Mouse (Mus musculus): ENCODE measurements at regions not wholly inside any gene's neighbourhood (a gene's known extent, or its start where the extent isn't known, plus 50 kb on each side); places are given as distances from the start of the nearest gene placed in this dataset.

DNA sequence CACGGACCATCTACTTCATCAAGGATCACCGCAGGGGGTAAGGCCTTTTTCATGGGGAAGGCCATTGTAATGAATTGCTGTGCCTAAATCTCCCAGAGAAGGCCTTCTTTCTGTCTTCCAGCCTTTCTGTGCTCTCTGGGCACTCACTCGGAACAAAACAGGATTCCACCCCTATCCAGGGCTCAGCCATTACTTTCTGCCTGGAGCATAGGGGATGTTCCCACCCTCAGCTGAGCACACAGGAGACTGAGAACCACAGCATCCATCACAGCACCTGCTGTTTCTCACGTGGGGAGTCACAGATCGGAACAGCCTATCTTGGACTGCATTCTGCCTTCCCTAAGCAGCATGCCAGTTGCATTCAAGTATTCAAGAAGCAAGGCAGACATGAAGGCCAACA is 4071.8 kb upstream of the Gm7489 start:
- no peak for DNase-seq (ENCODE audit: extremely low spot score in 1 of 2, low spot score in 1 of 2)

DNA sequence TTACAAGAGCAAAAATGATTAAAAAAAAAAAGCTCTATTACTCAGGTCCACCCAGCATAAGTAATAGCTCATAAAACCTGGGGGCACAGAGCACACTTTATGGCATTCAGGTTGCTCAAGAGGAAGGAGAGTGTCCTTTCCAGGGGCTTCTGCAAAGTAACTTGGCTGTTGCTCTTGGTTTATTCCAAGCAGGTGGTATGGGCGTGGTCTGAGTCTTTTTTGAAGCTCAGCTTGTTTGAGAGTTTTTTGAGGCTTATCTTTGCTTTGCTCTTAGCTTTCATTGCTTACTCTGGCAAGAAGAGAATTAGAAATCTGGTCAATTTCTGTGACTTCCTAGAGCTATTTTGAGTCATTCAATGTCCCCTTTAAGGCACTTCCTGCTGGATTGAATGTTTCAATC is 4024.4 kb upstream of the Gm7489 start:
- DNase-seq (ENCODE audit: extremely low spot score in 1 of 2, low spot score in 1 of 2) = no peak

DNA sequence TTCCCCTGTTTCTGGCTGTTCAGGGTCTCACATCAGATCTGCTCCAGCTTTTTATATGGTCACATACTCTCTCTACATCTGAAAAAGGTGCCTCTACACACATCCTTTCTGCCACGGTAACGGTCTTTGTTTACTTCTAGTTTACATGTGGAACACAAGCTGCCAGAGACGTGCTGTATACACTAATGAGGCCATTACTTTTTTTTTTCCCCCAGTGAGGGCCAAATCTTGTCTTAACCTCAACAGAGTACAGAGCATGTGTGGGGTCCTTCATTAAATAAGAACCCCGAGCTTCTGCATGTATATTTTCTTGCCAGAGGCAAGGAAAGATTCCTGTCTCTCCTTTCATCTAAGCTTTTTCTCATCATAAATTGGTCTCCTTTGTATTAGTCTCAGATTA is 4010.2 kb upstream of the Gm7489 start:
- DNase-seq (ENCODE audit: extremely low spot score in 1 of 2, low spot score in 1 of 2) = no peak

DNA sequence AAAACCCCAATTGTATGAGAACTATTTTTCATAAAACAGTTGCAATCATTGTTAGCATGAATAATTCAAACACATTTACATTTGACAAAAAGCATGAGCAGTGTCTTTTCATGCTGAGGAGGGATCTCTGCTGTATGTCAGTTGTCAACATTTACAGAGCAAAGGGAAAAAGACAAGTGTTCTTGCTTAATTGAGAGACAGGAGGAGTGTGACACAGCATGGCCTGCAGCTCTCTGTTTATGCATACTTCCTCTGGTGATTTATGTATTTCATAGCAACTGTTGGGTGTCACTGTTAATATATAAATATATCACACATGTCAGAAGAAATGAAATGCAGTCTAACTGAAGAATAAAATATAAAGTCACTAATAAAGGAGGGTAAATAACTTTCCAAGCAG is 3998.8 kb upstream of the Gm7489 start:
- DNase-seq (ENCODE audit: extremely low spot score in 1 of 2, low spot score in 1 of 2) = no peak

DNA sequence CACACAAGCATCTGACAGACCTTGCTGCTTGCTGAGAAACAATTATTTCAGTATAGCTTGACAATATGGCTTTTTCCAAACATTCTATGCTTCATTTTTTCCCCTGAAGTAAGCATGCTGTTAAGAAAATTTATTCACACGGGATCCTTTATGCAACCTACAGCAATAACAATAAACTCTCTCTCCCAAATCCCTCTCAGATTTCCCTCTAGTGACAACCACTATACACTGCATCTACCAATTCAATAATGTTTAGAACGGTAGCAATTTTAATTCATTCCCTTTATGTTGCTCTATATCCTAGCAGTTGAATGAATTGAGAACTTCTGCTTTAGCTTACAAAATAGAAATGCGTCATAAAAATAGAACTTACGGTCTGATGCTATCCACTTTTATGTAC is 3988.7 kb upstream of the Gm7489 start:
- peak in 1 of 2 experiments; percentile 4 for DNase-seq (ENCODE audit: extremely low spot score in 1 of 2, low spot score in 1 of 2)

DNA sequence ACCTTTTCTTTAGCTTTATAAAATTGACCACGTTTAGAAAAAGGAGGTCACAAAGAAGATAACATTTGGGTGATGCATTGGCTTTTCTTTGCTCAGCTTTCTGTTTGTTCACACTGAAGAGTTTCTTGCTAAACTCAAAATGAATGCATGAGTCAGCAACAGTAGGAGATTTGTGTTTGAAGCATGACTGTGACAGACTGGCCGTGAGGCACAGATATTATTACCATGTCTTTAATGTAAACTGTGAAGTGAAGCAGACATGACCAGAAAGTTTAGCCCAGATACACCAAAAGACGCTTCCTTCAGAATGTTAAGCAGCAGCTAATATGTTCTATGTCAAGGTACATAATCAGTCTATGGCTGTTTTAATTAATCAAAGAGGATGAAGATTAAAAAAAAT is 3985.9 kb upstream of the Gm7489 start:
- DNase-seq (ENCODE audit: extremely low spot score in 1 of 2, low spot score in 1 of 2) = peak; percentile 1 to 4

DNA sequence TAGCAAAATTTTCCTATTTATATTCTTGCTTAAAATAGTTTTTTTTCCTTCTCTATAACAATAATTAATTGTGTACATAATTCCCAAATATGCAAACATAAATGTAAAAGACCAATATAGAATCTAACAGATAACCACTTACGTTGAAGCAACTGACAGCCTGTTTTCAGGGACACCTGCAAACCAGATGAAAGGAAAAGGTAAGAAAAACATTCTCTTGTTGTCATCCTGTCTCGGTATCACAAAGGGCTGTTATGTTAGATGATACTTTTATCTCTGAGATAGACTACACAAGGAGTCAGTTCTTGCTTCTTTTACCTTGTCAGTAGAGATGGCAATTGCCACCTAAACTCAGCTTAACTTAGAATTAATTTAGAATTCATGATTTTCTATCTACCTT is 3984.9 kb upstream of the Gm7489 start:
- no peak for DNase-seq (ENCODE audit: extremely low spot score in 1 of 2, low spot score in 1 of 2)
